Mouse (Mus musculus): ENCODE data around the gene Disp3.

Disp3 gene

GRCm38 (mm10) chr4:148218238-148218637 lies 69.5 kb downstream of the Disp3 start:
- DNase-seq (ENCODE audit: low spot score in 2 of 2) = no peak

- no peak for DNase-seq (ENCODE audit: low spot score in 2 of 2)
Measured at GRCm38 (mm10) chr4:148215264-148215900, 72.4 kb downstream of the Disp3 start.

GRCm38 (mm10) chr4:148214460-148215136 lies 73.2 kb downstream of the Disp3 start:
- DNase-seq (ENCODE audit: low spot score in 2 of 2) = no peak

- no peak for DNase-seq (ENCODE audit: low spot score in 2 of 2)
Measured at GRCm38 (mm10) chr4:148204873-148205232, 82.9 kb downstream of the Disp3 start.

GRCm38 (mm10) chr4:148204061-148204872 lies 83.5 kb downstream of the Disp3 start:
- no peak for DNase-seq (ENCODE audit: low spot score in 2 of 2)

- DNase-seq (ENCODE audit: low spot score in 2 of 2) = no peak
Measured at GRCm38 (mm10) chr4:148203557-148203956, 84.2 kb downstream of the Disp3 start.

GRCm38 (mm10) chr4:148198721-148199120 lies 89.0 kb downstream of the Disp3 start:
- no peak for DNase-seq (ENCODE audit: low spot score in 2 of 2)

GRCm38 (mm10) chr4:148194400-148194799 lies 93.4 kb downstream of the Disp3 start:
- DNase-seq (ENCODE audit: low spot score in 2 of 2) = no peak

- DNase-seq (ENCODE audit: low spot score in 2 of 2) = no peak
Measured at GRCm38 (mm10) chr4:148192707-148193245, 95.0 kb downstream of the Disp3 start.

Measured in urinary bladder, postnatal 4 days (tissue).